Mouse (Mus musculus) forebrain, postnatal 0 days (tissue): ENCODE data around the gene Prdm16. TPM values are rescaled to one million over a fixed set of nuclear protein-coding genes. Genes with fewer than 3 reads are reported as not detected.

Experiments
- ATAC-seq: fragments of 200-750 bp; cut with Nextera tagmentation; 2 replicates; pipeline ENCODE4 v1.8.0; 2017; ENCODE audit warnings: mild to moderate bottlenecking, moderate library complexity
- DNase-seq: peaks from one replicate; pipeline ENCODE4 v3.0.0-alpha.2; 2015
- H3K27ac ChIP-seq: fragments of 300-500 bp; sonication (generic); 2 replicates; pipeline ENCODE4 v1.5.1; 2014; ENCODE audit warnings: low read depth, mild to moderate bottlenecking, antibody characterized with exemption, low read length, moderate library complexity, mixed read lengths
- H3K27me3 ChIP-seq: fragments of 300-500 bp; sonication (generic); 2 replicates; pipeline ENCODE4 v1.6.1; 2014; ENCODE audit warnings: mild to moderate bottlenecking, low read length, mixed read lengths; ENCODE audit not compliant: insufficient read depth
- H3K36me3 ChIP-seq: fragments of 300-500 bp; sonication (generic); 2 replicates; pipeline ENCODE4 v1.6.1; 2014; ENCODE audit warnings: mild to moderate bottlenecking, moderate library complexity; ENCODE audit not compliant: insufficient read depth
- H3K4me1 ChIP-seq: fragments of 300-500 bp; sonication (generic); 2 replicates; pipeline ENCODE4 v1.6.1; 2014; ENCODE audit warnings: antibody characterized with exemption; ENCODE audit not compliant: insufficient read depth
- H3K4me2 ChIP-seq: fragments of 300-500 bp; sonication (generic); 2 replicates; pipeline ENCODE4 v1.6.1; 2014; ENCODE audit warnings: low read depth, mild to moderate bottlenecking, moderate library complexity
- H3K4me3 ChIP-seq: fragments of 300-500 bp; sonication (generic); 2 replicates; pipeline ENCODE4 v1.5.1; 2014; ENCODE audit warnings: low read depth, low read length, mixed read lengths
- H3K9ac ChIP-seq: fragments of 300-500 bp; sonication (generic); 2 replicates; pipeline ENCODE4 v1.6.1; 2014; ENCODE audit warnings: mild to moderate bottlenecking
- H3K9me3 ChIP-seq: fragments of 300-500 bp; sonication (generic); 2 replicates; pipeline ENCODE4 v1.6.1; 2016; ENCODE audit warnings: low read length
- CTCF ChIP-seq: sonication (generic); IDR thresholded peaks from 2 replicates; pipeline ENCODE4 v1.5.1; 2016; ENCODE audit warnings: antibody characterized with exemption, control low read depth, low read depth
- WGBS: fragments of 180-500 bp; shearing (Covaris S2); extraction: QIAGEN DNeasy Blood & Tissue Kit; methylation state at CpG from one replicate; pipeline ENCODE4 v1.1.7; 2014; 5-methylcytosine and 5-hydroxymethylcytosine counted together
- polyA plus RNA-seq: library from polyadenylated mRNA; unstranded; fragments of >200 nt; fragmentation: Nextera tagmentation; extraction: Ambion mirVana; gene quantifications from 2 replicates; pipeline ENCODE4 v1.2.1, GENCODE M21; 2015
- total RNA-seq: library from RNA; depleted of rRNA; stranded (reverse); fragments of >200 nt; gene quantifications from 2 replicates; pipeline ENCODE4 v1.2.3, GENCODE M21; 2014

Gene Prdm16
- total and polyA plus RNA-seq, 2 experiments from 2014 or later, result 10.7 to 16.3 TPM

DNA sequence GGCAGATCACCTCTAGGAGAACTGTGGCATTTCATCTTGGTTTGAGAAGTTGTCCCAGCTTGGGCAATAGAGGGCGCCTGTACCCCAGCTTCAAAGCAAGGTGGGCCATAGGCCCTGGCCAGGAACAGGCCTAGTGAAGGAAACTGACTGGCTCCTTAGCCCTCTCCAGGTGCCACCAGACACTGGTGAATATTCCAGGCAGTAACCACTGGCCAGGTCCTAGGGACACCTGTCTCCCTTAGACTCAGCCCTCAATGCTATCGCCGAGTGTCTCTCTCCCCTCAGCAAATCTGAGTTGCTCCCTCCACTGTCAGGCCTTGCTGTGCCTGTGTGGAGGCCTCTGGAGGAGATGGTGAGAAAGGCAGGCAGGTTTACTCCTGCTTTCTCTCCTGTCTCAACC is 187.3 kb downstream of the Prdm16 start:
- Histone ChIP-seq H3K4me2 (no peak overlapping the region), H3K9me3 (no peaks in the 10 kb centered on the region), H3K9ac (no peak overlapping the region), H3K36me3 (no peaks in the 10 kb centered on the region), H3K27ac (no peak overlapping the region), H3K4me1 (no peaks in the 10 kb centered on the region), H3K4me3 (no peak overlapping the region), H3K27me3 (no peaks in the 10 kb centered on the region)
- TF ChIP-seq CTCF, result peak; percentile 67
- DNase-seq, result peak; percentile 71
- peak; percentile 84 for ATAC-seq
- 4% methylated on average over 3 of the region's 3 CpGs for WGBS

DNA sequence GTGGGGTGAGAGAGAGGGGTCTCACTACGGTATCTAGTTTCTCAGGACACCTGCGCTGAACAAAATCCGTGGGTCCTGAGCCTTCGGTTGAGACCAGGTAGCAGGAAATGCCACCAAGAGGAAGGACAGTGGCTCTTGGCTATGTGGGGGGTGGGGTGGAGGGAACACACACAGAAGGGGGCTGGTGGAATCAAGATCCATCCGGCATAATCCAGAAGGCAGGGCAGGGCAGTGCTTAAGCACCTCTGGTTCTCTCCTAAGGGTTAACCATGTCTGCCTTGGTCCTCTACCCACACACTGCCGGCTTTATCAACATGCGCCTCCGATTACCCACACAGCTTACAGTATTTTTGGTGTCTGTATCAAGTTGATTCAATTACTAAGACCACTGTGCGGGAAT is 191.0 kb downstream of the Prdm16 start:
- TF ChIP-seq CTCF, result no peak
- no peaks in the 10 kb centered on the region for H3K27me3 ChIP-seq
- no peaks in the 10 kb centered on the region for H3K36me3 ChIP-seq
- no peaks in the 10 kb centered on the region for H3K4me1 ChIP-seq
- no peak overlapping the region for H3K9ac ChIP-seq
- ATAC-seq (no peak), DNase-seq (no peak)
- H3K9me3 ChIP-seq, result no peaks in the 10 kb centered on the region
- no peak overlapping the region for H3K4me2 ChIP-seq
- H3K4me3 ChIP-seq, result no peak overlapping the region
- no peak overlapping the region for H3K27ac ChIP-seq
- WGBS, result 64% methylated on average over 9 of the region's 9 CpGs

DNA sequence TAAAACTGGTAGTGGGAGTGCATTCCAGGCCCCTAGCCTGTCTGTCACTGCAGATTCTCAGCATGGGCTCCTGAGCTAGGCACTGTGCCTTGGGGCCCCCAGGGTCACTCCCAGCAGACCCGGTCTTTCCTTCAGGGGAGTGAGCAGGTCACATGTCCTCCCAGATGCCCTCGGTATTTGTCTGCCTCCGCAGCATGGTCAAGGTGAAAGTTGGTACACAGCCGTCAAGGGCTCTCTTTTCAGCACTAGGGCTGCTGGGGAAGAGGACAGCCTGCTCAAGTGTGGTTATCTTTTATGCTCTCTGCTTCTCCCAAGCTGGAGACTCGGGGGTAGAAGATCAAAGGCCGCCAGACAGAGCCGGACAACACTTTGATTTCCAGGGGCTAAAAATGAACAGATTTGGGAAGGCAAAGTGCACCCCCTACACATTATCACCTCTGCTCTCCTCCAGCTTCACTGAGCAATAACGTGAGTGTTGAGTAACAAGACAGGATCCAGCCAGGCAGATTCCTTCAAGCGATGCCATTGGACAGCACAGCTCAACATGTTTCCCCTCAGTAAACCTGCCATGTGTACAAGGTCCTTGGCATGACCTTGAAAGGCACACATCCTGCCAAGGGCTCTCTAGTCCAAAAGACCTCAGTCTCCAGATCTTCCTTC is 193.9 kb downstream of the Prdm16 start:
- DNase-seq (no peak), ATAC-seq (no peak)
- Histone ChIP-seq H3K27ac (no peak overlapping the region), H3K4me3 (no peak overlapping the region), H3K27me3 (no peaks in the 10 kb centered on the region), H3K4me2 (no peak overlapping the region), H3K9ac (no peak overlapping the region), H3K4me1 (no peaks in the 10 kb centered on the region), H3K9me3 (no peaks in the 10 kb centered on the region), H3K36me3 (no peaks in the 10 kb centered on the region)
- TF ChIP-seq CTCF, result no peak
- 55% methylated on average over 9 of the region's 9 CpGs for WGBS

DNA sequence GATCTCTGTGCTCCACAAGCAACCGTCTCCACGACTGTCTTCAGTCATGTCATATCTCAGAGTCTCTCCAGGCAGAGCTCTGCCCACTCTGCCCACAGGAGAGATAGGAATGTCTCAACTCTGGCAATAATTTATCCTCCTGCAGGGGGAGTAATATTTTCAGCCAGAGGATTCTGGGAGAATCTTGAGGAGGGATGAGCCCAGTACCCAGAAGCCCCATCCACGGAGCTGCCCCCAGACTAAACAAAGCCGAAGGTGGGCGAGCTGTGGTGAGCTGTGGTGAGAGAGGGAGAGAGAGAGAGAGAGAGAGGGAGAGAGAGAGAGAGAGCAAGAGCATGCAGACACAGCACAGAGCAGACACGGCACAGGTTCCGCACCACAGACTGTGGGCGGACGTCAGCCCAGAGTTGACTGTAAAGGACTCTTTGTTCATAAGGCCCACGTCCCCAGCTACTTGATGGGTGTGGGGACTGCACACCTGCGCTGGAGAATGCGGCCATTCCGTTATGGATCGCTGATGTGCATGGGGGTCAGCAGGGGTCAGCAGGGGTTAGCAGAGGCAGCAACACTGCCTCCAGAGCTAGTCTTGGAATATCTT is 197.1 kb downstream of the Prdm16 start:
- Histone ChIP-seq H3K9me3 (no peaks in the 10 kb centered on the region), H3K27ac (no peak overlapping the region), H3K9ac (no peak overlapping the region), H3K4me1 (no peaks in the 10 kb centered on the region), H3K4me3 (no peak overlapping the region), H3K36me3 (no peaks in the 10 kb centered on the region), H3K27me3 (no peaks in the 10 kb centered on the region), H3K4me2 (no peak overlapping the region)
- 0 out of 2 replicates have a peak, but pooled peaks have one; percentile 16 for TF ChIP-seq CTCF
- no peak for ATAC-seq
- 76% methylated on average over 14 of the region's 14 CpGs for WGBS
- DNase-seq, result no peak

DNA sequence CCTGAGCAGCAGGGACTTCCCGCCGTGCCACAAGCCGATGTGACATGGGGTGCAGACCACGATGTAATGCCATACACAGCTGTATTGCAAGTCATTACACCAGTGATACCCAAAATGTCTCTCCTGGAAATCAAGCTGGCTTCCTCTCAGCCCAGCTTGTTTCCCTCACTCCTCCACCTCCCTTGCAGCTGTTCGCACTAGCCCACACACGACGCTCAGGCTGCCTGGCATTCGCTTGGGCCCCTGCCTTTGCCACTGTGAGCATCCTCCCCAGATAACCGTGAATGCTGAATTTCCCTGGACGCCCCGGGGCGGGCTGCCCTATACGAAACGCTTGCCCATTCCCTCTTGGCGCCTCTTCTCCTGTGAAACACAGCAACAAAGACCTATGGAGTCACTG is 198.1 kb downstream of the Prdm16 start:
- H3K9me3 ChIP-seq, result no peaks in the 10 kb centered on the region
- H3K4me3 ChIP-seq, result no peak overlapping the region
- 76% methylated on average over 15 of the region's 15 CpGs for WGBS
- H3K9ac ChIP-seq, result no peak overlapping the region
- DNase-seq (no peak), ATAC-seq (no peak)
- no peaks in the 10 kb centered on the region for H3K4me1 ChIP-seq
- H3K27me3 ChIP-seq, result no peaks in the 10 kb centered on the region
- no peak overlapping the region for H3K27ac ChIP-seq
- H3K36me3 ChIP-seq, result no peaks in the 10 kb centered on the region
- TF ChIP-seq CTCF, result no peak
- H3K4me2 ChIP-seq, result no peak overlapping the region

DNA sequence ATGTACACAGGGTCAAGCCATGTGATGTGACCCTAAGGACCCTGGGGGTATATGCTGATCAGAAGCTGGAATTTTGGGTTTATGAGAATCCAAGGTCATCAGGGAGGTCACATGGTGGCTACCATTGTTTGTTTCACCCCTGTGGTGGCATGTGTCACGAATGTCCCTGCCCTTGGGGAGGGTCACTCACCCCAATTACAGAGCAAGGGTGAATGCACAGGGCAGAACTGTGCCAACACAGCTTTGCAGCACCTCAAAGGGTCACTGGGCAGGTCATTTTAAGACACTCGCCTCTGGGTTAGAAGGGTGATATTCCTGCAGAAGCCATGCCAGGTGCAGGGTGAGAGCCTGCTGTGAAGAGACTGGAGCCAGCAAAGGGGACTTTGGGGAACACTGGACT is 206.9 kb downstream of the Prdm16 start:
- no peaks in the 10 kb centered on the region for H3K27me3 ChIP-seq
- no peaks in the 10 kb centered on the region for H3K9me3 ChIP-seq
- TF ChIP-seq CTCF, result no peak
- no peak overlapping the region for H3K4me3 ChIP-seq
- ATAC-seq (no peak), DNase-seq (no peak)
- no peak overlapping the region for H3K4me2 ChIP-seq
- no peak overlapping the region for H3K9ac ChIP-seq
- WGBS, result 82% methylated on average over 2 of the region's 2 CpGs
- H3K36me3 ChIP-seq, result no peaks in the 10 kb centered on the region
- no peak overlapping the region for H3K27ac ChIP-seq
- H3K4me1 ChIP-seq, result no peaks in the 10 kb centered on the region

DNA sequence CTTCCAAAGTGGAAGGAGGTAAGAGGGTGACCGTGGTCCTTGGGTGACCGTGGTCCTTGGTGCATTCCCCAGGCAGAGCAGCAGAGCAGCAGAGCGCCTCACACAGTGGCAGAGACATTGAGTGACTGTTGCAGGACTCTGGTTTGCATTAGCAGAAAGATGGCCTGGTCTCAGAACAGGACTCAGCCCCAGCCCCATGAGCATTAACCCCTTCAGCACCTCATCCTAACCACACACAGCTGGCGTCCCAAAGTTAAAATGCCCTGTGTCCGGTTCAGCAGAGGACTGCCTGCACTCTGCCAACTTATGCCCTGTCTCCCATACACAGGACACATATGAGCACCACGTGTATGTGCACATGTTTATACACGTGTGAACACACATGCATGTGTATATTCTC is 209.8 kb downstream of the Prdm16 start:
- Histone ChIP-seq H3K4me1 (peaks cover 3% of the 10 kb centered on the region; the same call in 1 of the 2 replicates), H3K27ac (no peak overlapping the region), H3K4me3 (no peak overlapping the region), H3K9me3 (no peaks in the 10 kb centered on the region), H3K36me3 (no peaks in the 10 kb centered on the region), H3K27me3 (no peaks in the 10 kb centered on the region), H3K9ac (no peak overlapping the region), H3K4me2 (no peak overlapping the region)
- DNase-seq (no peak), ATAC-seq (no peak)
- no peak for TF ChIP-seq CTCF
- WGBS, result 85% methylated on average over 7 of the region's 7 CpGs
